Mouse (Mus musculus) embryonic facial prominence, embryonic 12.5 days (tissue): Measurements from ENCODE around the gene Abca3. TPM values are rescaled to one million over a fixed set of nuclear protein-coding genes. Genes with fewer than 3 reads are reported as not detected.
"Not testable (repeated sequence)": the region's sequence is repeated elsewhere in the genome, so short reads cannot be mapped to it uniquely, and the experiment has no call there.

Experiments used
- ATAC-seq: fragments of 200-750 bp; cut with Nextera tagmentation; 2 replicates; pipeline ENCODE4 v1.8.0; 2017; ENCODE audit not compliant: insufficient number of reproducible peaks, insufficient read depth, low FRiP score, low TSS enrichment
- H3K27ac ChIP-seq: fragments of 300-500 bp; sonication (generic); 2 replicates; pipeline ENCODE4 v1.5.1; 2016; ENCODE audit warnings: mild to moderate bottlenecking
- H3K27me3 ChIP-seq: fragments of 300-500 bp; sonication (generic); 2 replicates; pipeline ENCODE4 v1.6.1; 2016; ENCODE audit warnings: mild to moderate bottlenecking, moderate library complexity
- H3K36me3 ChIP-seq: fragments of 300-500 bp; sonication (generic); 2 replicates; pipeline ENCODE4 v1.6.1; 2016; ENCODE audit warnings: mild to moderate bottlenecking
- H3K4me1 ChIP-seq: fragments of 300-500 bp; sonication (generic); 2 replicates; pipeline ENCODE4 v1.6.1; 2016
- H3K4me2 ChIP-seq: fragments of 300-500 bp; sonication (generic); replicated peaks from 2 replicates; pipeline ENCODE4 v1.6.1; 2016; ENCODE audit warnings: mild to moderate bottlenecking, moderate library complexity
- H3K4me3 ChIP-seq: fragments of 300-500 bp; sonication (generic); 2 replicates; pipeline ENCODE4 v1.5.1; 2016; ENCODE audit warnings: mild to moderate bottlenecking
- H3K9ac ChIP-seq: fragments of 300-500 bp; sonication (generic); 2 replicates; pipeline ENCODE4 v1.6.1; 2016; ENCODE audit warnings: mild to moderate bottlenecking, moderate library complexity
- H3K9me3 ChIP-seq: fragments of 300-500 bp; sonication (generic); 2 replicates; pipeline ENCODE4 v1.6.1; 2016; ENCODE audit warnings: mild to moderate bottlenecking, moderate library complexity
- WGBS: fragments of 180-500 bp; shearing (Covaris S2); methylation state at CpG from one replicate; pipeline ENCODE4 v1.1.7; 2016; 5-methylcytosine and 5-hydroxymethylcytosine counted together
- microRNA-seq: library from miRNA; unstranded; fragments of <30 nt; microRNA quantifications from one replicate; pipeline ENCODE4, GENCODE M21; 2017
- polyA plus RNA-seq: library from polyadenylated mRNA; unstranded; fragments of >200 nt; fragmentation: Nextera tagmentation; extraction: Ambion mirVana; gene quantifications from 2 replicates; pipeline ENCODE4 v1.2.1, GENCODE M21; 2016

Gene Abca3
- polyA plus RNA-seq, 1 experiment from 2014 or later, result 7.8 TPM

DNA sequence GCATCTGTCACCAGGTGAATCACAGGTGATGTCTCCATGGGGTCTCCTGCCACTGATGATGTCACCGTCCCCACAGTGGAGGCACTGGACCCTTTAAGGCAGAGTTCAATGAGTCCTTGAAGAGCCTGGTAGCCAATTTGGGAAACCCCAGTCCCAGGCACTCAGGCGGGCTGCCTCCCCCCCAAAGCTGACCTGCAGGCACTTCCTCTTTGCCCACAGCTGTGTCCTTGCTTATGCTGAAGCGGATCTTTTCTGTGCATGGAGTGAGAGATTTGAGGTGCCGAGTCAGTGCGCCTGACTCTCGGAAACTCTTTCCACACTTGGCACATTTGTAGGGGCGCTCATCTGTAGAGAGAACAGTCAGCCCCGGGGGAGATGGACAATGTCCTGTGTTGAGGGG lies 94.8 kb downstream of the Abca3 start:
- 94% methylated on average over 8 of the region's 8 CpGs for WGBS
- no peak overlapping the region; the same call in 1 of the 2 replicates for H3K9ac ChIP-seq
- H3K4me3 ChIP-seq, result no peak overlapping the region
- ATAC-seq, result no peak
- no peaks in the 10 kb centered on the region for H3K4me1 ChIP-seq
- no peak overlapping the region for H3K4me2 ChIP-seq
- no peaks in the 10 kb centered on the region for H3K27me3 ChIP-seq
- no peak overlapping the region for H3K27ac ChIP-seq
- no peaks in the 10 kb centered on the region for H3K9me3 ChIP-seq
- peaks cover 94% of the 10 kb centered on the region for H3K36me3 ChIP-seq

DNA sequence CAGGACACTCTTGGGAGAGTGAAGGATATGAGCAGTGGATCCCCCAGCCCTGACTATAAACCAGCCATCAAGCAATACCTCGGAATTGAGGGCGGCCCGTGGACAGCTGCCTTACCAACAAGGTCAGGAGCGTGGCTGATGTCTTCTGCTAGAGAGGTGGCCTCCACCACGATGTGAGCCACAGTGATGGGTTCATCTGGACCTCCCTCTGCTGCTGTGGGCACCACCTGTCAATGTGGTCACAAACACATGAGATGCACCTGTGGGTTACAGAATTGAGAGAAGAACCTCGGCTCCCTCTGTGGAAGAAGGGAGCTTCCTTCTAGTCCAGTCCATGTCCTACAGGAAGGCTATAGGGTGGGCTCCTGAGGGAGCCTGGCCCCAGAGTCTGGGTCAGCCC lies 97.8 kb downstream of the Abca3 start:
- WGBS, result 91% methylated on average over 6 of the region's 6 CpGs
- Histone ChIP-seq H3K4me2 (no peak overlapping the region), H3K27me3 (no peaks in the 10 kb centered on the region), H3K4me3 (no peak overlapping the region), H3K27ac (no peak overlapping the region), H3K4me1 (peaks cover 9% of the 10 kb centered on the region; the same call in 1 of the 2 replicates), H3K9me3 (no peaks in the 10 kb centered on the region), H3K36me3 (peaks cover 73% of the 10 kb centered on the region), H3K9ac (no peak overlapping the region)
- no peak for ATAC-seq

DNA sequence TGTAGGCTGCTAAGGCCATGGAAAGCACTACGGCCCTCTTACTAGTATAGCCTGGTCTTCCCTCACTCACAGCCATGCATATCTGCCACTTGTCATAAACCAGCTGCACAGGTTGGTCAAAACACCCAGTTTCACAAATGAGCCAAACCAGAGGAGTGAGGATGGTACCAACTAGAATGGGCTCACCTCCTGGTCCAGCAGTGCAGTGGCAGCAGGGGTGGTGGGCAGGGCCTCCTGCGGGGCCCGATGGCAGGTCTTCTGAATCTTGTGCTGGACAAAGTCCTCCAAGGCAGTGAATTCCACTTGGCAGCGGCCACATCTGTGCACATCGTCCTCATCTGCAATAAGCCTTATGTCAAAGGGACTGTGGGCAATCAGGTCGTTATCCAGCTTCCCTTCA lies 99.5 kb downstream of the Abca3 start:
- Histone ChIP-seq H3K36me3 (peaks cover 56% of the 10 kb centered on the region), H3K9me3 (no peaks in the 10 kb centered on the region), H3K9ac (no peak overlapping the region; the same call in 1 of the 2 replicates), H3K4me1 (peaks cover 12% of the 10 kb centered on the region; the same call in 1 of the 2 replicates), H3K27ac (no peak overlapping the region), H3K27me3 (no peaks in the 10 kb centered on the region), H3K4me2 (no peak overlapping the region), H3K4me3 (no peak overlapping the region)
- WGBS, result 94% methylated on average over 6 of the region's 6 CpGs
- ATAC-seq, result no peak

DNA sequence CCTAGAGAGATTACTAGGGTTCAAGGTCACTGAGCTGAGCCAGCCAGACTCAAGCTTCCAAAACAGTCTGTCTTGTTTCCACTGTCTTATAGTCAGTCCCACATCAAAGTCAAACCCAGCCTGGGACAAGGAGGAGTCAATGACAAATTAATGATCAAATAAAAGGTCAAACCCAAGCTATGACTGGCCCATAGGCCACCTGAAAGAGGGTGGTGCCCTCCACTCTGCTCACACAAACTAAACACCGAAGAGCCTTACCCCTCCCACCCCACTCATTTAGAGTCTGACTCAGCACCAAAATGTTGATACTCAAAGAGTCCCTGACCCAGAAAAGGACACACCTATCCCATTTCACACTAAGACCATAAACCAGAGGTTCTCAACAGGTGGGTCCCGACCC lies 101.6 kb downstream of the Abca3 start:
- peaks cover 35% of the 10 kb centered on the region for H3K36me3 ChIP-seq
- no peak for ATAC-seq
- no peaks in the 10 kb centered on the region for H3K27me3 ChIP-seq
- no peaks in the 10 kb centered on the region for H3K9me3 ChIP-seq
- no peak overlapping the region for H3K9ac ChIP-seq
- H3K4me2 ChIP-seq, result peak overlapping the region; percentile 57; the same call in 1 of the 2 replicates
- WGBS, result 87% methylated on average over 2 of the region's 2 CpGs
- H3K4me1 ChIP-seq, result peaks cover 12% of the 10 kb centered on the region; the same call in 1 of the 2 replicates
- H3K4me3 ChIP-seq, result no peak overlapping the region
- no peak overlapping the region for H3K27ac ChIP-seq

DNA sequence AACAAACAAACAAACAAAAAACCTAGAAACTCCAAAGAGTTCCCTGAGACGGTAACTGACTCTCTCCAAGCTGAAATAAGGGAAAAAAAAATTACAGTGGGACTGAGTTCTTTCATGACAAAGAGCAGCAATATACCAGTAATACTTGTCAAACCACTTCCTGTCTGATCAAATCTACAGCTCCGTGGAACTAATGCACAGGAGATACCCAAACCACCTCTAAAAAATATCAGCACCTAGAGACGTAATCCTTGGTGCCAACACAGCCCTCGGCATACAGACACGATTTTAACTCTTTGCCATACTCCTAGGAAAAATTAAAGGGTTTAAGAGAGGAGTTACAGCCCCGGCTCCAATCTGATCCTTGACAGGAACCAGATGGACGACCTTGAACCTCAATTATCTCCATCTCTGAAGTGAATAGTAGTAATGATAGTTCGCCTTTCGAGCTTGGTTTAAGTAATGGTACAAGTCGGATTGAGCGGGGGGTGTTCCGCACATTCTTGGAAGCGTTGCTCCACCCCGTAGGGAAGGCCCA lies 102.5 kb downstream of the Abca3 start:
- H3K4me2 ChIP-seq, result peak overlapping the region; percentile 57
- no peaks in the 10 kb centered on the region for H3K9me3 ChIP-seq
- 5% methylated on average over 14 of the region's 14 CpGs for WGBS
- no peak for ATAC-seq
- H3K27ac ChIP-seq, result peak overlapping the region; percentile 95
- peak overlapping the region; percentile 76 for H3K4me3 ChIP-seq
- peaks cover 12% of the 10 kb centered on the region; the same call in 1 of the 2 replicates for H3K4me1 ChIP-seq
- H3K9ac ChIP-seq, result peak overlapping the region; percentile 88
- peaks cover 25% of the 10 kb centered on the region for H3K36me3 ChIP-seq
- H3K27me3 ChIP-seq, result no peaks in the 10 kb centered on the region

DNA sequence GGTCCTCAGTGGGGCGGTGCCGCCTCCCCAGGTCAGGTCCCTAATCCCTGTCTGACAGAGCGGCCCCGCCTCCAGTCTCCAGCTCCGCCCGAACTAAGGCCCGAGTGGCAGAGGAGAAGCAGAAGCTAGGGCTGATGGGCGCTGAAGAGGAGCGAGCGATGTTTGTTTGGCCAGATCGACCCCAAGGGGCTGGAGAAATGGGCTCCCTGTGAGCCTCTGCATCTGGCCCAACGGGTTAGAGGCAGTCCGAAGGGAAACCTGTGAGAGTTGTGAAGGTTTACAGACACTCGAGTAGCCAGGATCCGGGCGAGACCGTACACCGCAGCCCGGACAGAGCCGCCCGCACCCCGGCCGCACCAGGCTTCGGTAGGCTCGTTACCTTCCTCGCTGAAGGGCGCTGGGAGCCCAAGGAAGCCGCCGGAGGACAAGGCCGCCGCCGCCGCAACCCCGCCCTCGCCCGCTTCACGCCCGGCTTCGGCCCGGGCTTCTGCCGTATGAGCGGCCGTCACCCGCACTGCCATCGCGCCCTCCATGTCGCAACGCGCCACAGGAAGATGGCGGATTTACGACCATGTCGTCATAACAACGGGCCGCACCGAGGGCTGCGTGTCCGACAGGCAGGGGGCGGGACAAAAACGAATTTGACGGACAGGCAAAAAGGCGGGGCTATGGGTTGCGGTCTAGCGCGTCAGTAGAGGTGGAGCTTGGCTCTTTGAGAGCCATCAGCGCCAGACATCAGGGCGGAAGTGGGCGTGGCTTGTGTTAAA lies 103.2 kb downstream of the Abca3 start:
- H3K9me3 ChIP-seq, result no peaks in the 10 kb centered on the region
- ATAC-seq, result peak; percentile 88
- H3K9ac ChIP-seq, result peak overlapping the region; percentile 88
- under 1% methylated on average over 67 of the region's 67 CpGs for WGBS
- peak overlapping the region; percentile 57 for H3K4me2 ChIP-seq
- peaks cover 19% of the 10 kb centered on the region for H3K36me3 ChIP-seq
- peak overlapping the region; percentile 95 for H3K27ac ChIP-seq
- H3K4me3 ChIP-seq, result peak overlapping the region; percentile 76
- peaks cover 12% of the 10 kb centered on the region; the same call in 1 of the 2 replicates for H3K4me1 ChIP-seq
- no peaks in the 10 kb centered on the region for H3K27me3 ChIP-seq

DNA sequence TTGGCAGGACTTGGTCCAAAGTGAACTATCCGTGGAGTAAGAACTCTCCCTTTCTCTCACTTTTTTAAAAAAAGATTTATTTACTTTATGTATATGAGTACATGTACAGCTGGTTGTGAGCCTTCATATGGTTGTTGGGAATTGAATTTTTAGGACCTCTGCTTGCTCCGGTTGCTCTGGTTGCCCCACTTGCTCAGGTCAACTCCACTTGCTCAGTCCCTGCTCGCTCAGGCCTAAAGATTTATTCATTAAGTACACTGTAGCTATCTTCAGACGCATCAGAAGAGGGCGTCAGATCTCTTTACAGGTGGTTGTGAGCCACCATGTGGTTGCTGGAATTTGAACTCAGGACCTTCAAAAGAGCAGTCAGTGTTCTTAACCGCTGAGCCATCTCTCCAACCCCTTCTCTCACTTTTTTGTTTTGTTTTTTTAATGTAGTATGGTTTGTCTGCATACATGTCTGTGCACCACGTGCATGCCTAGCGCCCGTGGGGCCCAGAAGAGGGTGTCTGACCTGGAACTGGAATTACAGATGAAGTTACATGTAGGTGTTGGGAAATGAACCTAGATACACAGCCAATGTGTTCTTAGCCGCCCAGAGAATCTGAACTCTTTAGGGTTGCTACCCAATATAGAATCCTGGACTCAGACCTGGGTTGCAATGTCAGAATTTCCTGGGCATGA lies 103.9 kb downstream of the Abca3 start:
- Histone ChIP-seq H3K4me3 (peak overlapping the region; percentile 76; the same call in 1 of the 2 replicates), H3K4me2 (peak overlapping the region; percentile 32; the same call in 1 of the 2 replicates), H3K27ac (peak overlapping the region; percentile 95; the same call in 1 of the 2 replicates), H3K36me3 (peaks cover 12% of the 10 kb centered on the region), H3K4me1 (peaks cover 12% of the 10 kb centered on the region; the same call in 1 of the 2 replicates)
- H3K9me3 ChIP-seq, ATAC-seq, H3K27me3 ChIP-seq, H3K9ac ChIP-seq: not testable (repeated sequence)
- WGBS, result 50% methylated on average over 10 of the region's 10 CpGs

Small RNA genes lying within 50 kb of the gene (microRNA-seq; reads per million reads assigned to microRNA genes)
- gene Gm24427, result not detected

Other genes with a start within 250 kb of the Abca3 start
- gene Pdpk1, start 201.0 kb upstream of the Abca3 start, polyA plus RNA-seq, result 37.6 and 38.6 TPM in 2 replicates
- 40.9 and 42.7 TPM in 2 replicates for gene Amdhd2, start 188.2 kb upstream of the Abca3 start, polyA plus RNA-seq
- gene Atp6v0c, start 182.2 kb upstream of the Abca3 start, polyA plus RNA-seq, result 445 and 455 TPM in 2 replicates
- 8.7 and 8.9 TPM in 2 replicates for gene Tbc1d24, start 146.4 kb upstream of the Abca3 start, polyA plus RNA-seq
- gene Ntn3, start 142.4 kb upstream of the Abca3 start, polyA plus RNA-seq, result 20.2 and 20.3 TPM in 2 replicates
- gene Tedc2, start 131.1 kb upstream of the Abca3 start, polyA plus RNA-seq, result 16.2 and 16.5 TPM in 2 replicates
- gene Ccnf, start 100.5 kb upstream of the Abca3 start, polyA plus RNA-seq, result 78.2 and 85.3 TPM in 2 replicates
- gene Abca17, start 882 bp upstream of the Abca3 start, polyA plus RNA-seq, result 0.23 TPM in 1 of 2 replicates, not detected in the other
- 336 and 351 TPM in 2 replicates for gene Rnps1, start 62.6 kb downstream of the Abca3 start, polyA plus RNA-seq
- 77.3 and 82.3 TPM in 2 replicates for gene Eci1, start 74.7 kb downstream of the Abca3 start, polyA plus RNA-seq
- gene Dnase1l2, start 91.2 kb downstream of the Abca3 start, polyA plus RNA-seq, result 3.2 and 3.6 TPM in 2 replicates
- 38.4 and 43.2 TPM in 2 replicates for gene E4f1, start 118.4 kb downstream of the Abca3 start, polyA plus RNA-seq
- 52.3 and 54.9 TPM in 2 replicates for gene Pgp, start 118.4 kb downstream of the Abca3 start, polyA plus RNA-seq
- 1.7 TPM in 1 of 2 replicates, not detected in the other for gene Bricd5, start 121.9 kb downstream of the Abca3 start, polyA plus RNA-seq
- 32.8 and 35.0 TPM in 2 replicates for gene Mlst8, start 127.1 kb downstream of the Abca3 start, polyA plus RNA-seq
- gene Caskin1, start 136.7 kb downstream of the Abca3 start, polyA plus RNA-seq, result 7.3 and 7.5 TPM in 2 replicates
- 98.5 and 103 TPM in 2 replicates for gene Traf7, start 176.0 kb downstream of the Abca3 start, polyA plus RNA-seq
- gene Rab26, start 182.3 kb downstream of the Abca3 start, polyA plus RNA-seq, result 3.6 and 3.7 TPM in 2 replicates
- gene Pkd1, start 197.9 kb downstream of the Abca3 start, polyA plus RNA-seq, result 26.8 and 29.8 TPM in 2 replicates